Mouse (Mus musculus) adrenal gland (tissue): ENCODE results near the gene Apol6.

Experiments
- intact Hi-C: fragments of 180-260 bp; cut with DNase I; formaldehyde crosslinking; loops from one replicate; pipeline ENCODE4 v1.15.1; 2025
- long read RNA-seq, 2 experiments: library from polyadenylated mRNA; unstranded; transcript quantifications; one replicate each; pipeline ENCODE4 v2.0.0; 2020; ENCODE audit warnings: borderline replicate concordance in 1 of 2; ENCODE audit not compliant: insufficient replicate concordance in 1 of 2

The Apol6 gene
- long read RNA-seq, experiment 1, partial matches to known transcripts: 0 of 1 reads
- long read RNA-seq, experiment 1, other reads (novel, unspliced or antisense): 0 of 1 reads
- long read RNA-seq, experiment 2, partial matches to known transcripts: 0 of 3 reads
- long read RNA-seq, experiment 2, other reads (novel, unspliced or antisense): 1 of 3 reads

DNA sequence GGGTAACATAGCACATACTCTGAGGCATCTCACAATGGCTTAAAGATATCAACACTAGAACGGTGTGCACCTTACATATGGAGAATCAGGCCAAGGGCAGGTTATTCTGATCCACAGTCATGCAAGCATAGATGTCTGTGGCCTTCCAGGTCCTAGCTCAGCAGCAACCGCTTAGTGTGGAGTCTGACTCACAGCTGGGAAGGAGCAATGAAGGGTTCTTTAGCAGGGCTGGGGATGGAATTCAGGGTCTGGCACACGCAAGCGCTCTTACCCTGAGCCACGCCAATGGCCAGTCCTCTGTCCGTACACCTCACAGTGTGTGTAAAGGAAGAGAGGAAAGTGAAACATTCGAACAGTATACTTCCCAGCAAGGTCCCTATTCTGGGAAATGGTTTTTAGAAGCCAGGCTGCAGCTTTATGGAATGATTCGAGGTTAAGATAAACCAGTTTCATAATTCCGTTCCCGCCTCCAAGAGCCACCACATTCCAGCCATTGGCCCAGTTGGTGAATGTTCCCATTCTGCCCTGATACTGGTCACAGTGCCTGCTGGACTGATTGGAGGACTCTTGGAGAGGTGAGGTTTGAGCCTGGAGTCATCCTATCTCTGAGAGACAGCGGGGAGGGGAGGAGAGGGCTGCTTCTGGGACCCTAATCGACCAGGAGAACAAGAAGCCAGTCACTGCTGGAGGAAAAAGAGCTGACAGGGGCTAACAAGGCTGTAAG lies at the start of gene Apol6:
Gene Apol6, plus strand, starts transcription at position 133 of the 724 bp plus-strand sequence.
- intact Hi-C loops: no loop called here

- intact Hi-C loops: no loop called here
Observed at GRCm38 (mm10) chr15:76998048-76998447, 46.5 kb upstream of the Apol6 start.

DNA sequence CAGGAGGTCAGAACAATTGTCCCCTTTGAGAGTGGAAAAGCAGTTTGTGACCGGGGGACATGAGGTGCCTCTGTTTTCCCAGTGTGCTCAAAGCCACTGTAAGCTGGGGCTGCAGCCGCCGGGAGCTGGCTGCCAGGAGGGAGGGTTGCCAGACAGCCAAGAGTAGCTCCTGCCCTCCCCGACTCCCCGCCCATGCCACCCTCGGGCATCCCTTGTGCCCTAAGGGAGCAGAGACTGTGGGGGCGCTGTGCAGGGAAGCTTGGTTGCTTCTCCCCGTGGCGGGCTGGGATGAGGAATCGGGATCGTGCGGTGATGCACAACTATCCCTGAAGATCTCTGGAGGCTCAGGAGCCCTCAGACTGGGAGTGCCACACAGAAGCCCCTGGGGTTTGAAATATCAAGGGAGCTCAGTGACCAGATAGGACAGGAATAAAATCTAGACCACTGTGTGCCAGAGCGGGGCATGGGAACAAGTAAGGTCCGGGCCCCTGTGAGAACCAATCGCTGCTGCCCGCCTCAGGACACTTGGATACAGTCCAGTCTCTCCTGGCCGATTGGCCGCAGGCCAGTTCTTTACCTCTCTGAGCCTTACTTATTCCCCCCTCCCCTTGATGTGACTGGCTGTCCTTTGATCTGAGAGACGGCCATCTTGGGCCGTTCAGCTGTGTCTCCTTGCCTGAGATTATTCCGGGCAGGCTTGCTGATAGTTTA lies 45.5 kb upstream of the Apol6 start:
- intact Hi-C loops: no loop called here

DNA sequence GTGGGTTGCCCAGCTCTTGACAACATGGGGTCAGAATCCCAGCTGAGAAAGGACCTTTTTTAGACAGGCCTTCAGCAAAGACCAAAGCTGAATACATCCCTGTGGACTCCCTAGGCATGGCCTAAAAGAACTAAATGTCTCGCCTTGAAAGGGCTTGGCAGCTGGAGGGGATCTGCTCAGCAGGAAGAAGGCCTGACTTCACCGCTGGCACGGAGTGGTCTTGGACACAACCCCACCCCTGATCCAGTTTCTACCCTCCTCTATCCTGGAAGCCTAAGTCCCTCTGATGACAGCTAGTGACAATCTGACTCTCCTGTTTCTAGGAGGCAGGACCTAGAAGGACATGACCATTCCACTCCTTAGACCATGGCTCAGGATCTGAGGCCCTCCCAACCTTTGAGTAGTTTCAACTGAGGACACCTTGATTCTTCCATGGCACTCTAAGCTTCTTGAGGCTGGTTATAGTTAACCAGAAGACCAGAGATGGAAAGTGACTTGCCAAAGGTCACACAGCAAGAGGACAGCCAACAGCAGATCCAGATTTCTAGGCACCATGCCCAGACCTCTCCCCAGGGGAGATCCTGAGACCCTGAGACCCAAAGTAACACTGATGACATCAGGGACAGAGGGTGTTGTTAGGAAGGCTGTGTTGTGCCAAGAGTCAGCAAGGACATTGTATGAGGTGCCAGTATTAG lies 41.2 kb upstream of the Apol6 start:
- intact Hi-C loops: no loop called here

GRCm38 (mm10) chr15:77003868-77004215 lies 40.7 kb upstream of the Apol6 start:
- intact Hi-C loops: no loop called here

- intact Hi-C loops: no loop called here
Observed at GRCm38 (mm10) chr15:77008851-77009250, 35.7 kb upstream of the Apol6 start.

DNA sequence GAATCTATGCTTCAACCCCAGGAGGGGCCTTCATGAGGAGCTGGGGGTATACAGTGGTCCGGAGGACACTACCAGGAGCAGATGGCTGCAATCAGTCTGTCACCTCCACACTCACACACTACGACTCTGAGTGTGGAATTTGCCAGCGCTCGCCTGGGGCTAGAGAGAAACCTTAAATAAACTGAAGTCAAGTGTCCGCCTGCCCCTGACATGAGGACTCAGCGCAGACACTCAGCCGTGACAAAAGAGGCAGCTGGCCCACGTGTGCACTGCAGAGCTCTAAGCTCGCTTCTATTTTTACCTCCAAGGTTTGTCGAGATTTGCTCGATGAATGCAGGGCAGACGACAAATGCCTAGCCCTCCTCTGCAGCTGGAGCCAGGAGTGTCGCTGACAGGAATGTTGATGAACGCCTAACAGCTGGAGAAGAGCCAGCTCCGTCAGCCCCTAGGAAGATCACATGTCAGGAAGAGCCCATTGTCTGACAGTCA lies 30.7 kb upstream of the Apol6 start:
- intact Hi-C loops: loop anchor here (5.0 kb wide), 1 partner anchor 36 kb away; no protein-coding TSS in a partner anchor

- intact Hi-C loops: loop anchor here (5.0 kb wide), 1 partner anchor 37 kb away; no protein-coding TSS in a partner anchor
Observed at GRCm38 (mm10) chr15:77014431-77014830, 30.1 kb upstream of the Apol6 start.

DNA sequence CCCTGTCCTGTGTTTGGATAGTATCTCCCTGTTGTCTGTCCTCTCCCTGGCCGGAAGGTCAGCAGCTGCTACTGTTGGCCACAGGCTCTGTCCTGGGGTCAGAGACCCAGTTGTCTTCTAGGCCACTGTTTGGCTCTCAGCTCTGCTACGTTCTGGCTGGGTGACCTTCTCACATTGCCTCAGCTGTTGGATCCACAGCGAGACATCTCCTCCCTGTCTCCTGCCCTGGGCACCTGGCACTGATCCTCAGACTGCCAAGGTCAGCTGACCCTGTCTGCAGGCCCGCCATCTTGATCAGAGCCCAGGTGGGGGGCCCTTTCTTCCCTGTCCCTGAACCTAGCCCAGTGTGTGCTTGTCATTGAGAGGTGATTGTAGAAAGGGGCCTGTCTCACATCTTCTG lies 29.5 kb upstream of the Apol6 start:
- intact Hi-C loops: loop anchor here (5.0 kb wide), 1 partner anchor 38 kb away; no protein-coding TSS in a partner anchor

GRCm38 (mm10) chr15:77016509-77016908 lies 28.0 kb upstream of the Apol6 start:
- intact Hi-C loops: no loop called here

DNA sequence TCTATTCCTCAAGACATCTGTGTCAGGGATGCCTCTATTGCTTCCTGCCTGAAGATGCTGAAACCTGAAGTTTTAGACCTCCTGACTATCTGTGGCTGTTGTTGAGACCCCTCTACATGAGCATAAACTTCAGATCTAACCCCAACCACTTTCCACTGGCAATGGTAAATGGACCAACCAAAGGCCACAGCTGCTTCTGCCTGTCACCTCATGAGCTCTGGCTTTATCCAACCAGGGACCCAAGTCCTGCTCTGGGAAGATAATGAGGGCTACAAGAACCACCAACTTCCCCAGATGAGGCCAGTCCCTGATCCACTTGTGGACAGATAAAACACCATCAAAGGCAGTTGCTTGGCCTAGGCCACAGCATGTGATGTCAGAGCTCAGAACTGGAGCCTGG lies 26.6 kb upstream of the Apol6 start:
- intact Hi-C loops: no loop called here

DNA sequence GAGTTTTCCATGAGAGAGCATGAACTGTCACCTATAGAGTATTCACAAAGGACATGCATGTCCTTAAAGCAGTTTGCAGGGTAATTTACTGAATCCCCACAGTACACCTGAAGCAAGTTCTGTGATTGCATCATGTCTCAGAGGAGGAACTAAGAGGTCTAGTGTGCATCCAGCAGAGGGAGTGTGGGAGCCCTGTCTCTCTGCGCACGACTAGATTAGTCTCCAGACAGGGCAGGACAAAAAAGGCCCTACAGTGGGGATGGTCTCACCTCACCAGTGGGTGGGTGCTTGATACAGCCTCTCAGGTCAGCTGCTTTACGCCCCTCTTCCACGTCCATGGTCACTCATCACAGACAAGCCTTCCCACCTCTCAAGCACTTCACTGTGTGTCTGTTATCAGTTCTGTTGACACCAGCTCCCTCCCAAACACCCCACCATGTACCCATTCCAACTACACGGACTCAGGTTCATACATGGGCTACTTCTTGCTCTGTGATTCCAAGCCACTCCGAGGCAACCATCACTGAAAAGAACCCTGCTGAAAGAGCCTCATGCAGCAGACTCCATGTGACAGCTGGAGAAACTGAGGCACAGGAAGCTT lies 25.7 kb upstream of the Apol6 start:
- intact Hi-C loops: no loop called here

GRCm38 (mm10) chr15:77019533-77019932 lies 25.0 kb upstream of the Apol6 start:
- intact Hi-C loops: no loop called here

GRCm38 (mm10) chr15:77020136-77020535 lies 24.4 kb upstream of the Apol6 start:
- intact Hi-C loops: no loop called here

GRCm38 (mm10) chr15:77021056-77021455 lies 23.5 kb upstream of the Apol6 start:
- intact Hi-C loops: no loop called here

DNA sequence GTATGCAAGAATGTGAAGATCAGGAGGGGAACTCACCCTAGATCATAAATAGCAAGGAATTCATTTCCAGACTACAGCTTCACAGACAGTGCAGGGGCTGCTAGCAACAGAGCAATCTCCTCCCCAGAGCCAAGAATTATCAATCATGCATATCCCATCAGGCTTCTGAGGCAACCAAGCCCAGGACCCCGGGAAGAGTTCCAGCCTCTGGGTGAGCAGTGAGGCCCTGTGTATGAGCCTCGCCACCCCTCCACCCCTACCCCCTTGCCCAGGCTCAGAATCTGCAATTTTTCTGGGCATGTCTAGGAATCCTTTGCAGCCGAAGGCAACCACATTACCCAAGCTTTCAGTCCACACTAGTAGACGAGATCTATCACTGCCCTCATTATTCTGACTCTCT lies 22.7 kb upstream of the Apol6 start:
- intact Hi-C loops: no loop called here

GRCm38 (mm10) chr15:77022401-77022957 lies 22.1 kb upstream of the Apol6 start:
- intact Hi-C loops: no loop called here

GRCm38 (mm10) chr15:77025884-77026583 lies 18.5 kb upstream of the Apol6 start:
- intact Hi-C loops: no loop called here

- intact Hi-C loops: no loop called here
Observed at GRCm38 (mm10) chr15:77027117-77027516, 17.4 kb upstream of the Apol6 start.

DNA sequence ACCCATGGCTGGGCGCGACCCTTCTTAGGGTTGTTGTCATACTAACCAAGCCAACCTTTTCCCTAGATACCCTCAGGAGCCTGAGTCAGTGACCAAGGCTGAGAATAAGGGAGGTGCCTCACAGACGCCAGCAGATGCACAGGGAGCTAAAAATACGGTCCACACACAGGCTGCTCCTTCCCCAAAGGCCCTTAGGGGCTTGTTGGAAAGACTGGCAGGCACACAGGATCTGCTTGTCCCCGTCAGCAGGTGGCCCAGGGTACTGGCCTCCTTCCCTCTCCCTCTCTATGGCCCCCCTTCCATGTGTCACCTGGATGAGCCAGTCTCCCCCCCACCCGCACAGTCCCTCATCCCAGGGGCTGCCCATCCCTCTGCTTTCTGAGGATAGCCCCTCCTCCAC lies 16.9 kb upstream of the Apol6 start:
- intact Hi-C loops: no loop called here
